Mouse (Mus musculus): ENCODE results near the gene Arhgap6. TPM values are rescaled to one million over a fixed set of nuclear protein-coding genes. Genes with fewer than 3 reads are reported as not detected.

The Arhgap6 gene
- polyA plus RNA-seq, 1 experiment from 2014 or later = 0.82 TPM

GRCm38 (mm10) chrX:169139758-169140157 lies 344.9 kb downstream of the Arhgap6 start:
- Histone ChIP-seq H3K27ac (no peak overlapping the region), H3K9ac (replicated peaks) (no peak overlapping the region), H3K9me3 (no peaks in the 10 kb centered on the region), H3K27me3 (no peaks in the 10 kb centered on the region; the same call in 1 of the 2 replicates), H3K36me3 (no peaks in the 10 kb centered on the region), H3K4me3 (replicated peaks) (no peak overlapping the region), H3K4me2 (replicated peaks) (no peak overlapping the region), H3K4me1 (replicated peaks) (no peaks in the 10 kb centered on the region)
- WGBS = 87% methylated on average over 7 of the region's 7 CpGs
- no peak for ATAC-seq

DNA sequence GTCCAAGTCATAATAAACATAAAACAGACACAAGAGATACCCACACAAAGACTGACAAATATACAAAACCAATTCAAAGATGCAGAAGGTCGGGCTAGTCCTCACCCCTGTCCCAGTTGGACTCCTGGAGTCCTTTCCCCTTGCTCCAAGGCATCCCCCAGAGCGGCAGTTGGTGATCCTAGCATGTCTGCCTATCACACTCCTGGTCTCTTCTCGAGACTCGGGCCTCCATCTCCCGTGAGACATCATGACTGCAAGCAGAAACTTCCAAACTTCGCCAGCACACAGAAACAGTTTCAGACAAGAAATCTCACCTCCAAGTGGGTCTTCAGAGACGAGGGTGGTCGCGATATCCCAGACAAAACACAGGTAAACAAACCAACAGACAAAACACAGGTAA lies 345.6 kb downstream of the Arhgap6 start:
- Histone ChIP-seq H3K4me3 (replicated peaks) (no peak overlapping the region), H3K27ac (no peak overlapping the region), H3K9me3 (no peaks in the 10 kb centered on the region), H3K4me1 (replicated peaks) (no peaks in the 10 kb centered on the region), H3K27me3 (no peaks in the 10 kb centered on the region; the same call in 1 of the 2 replicates), H3K9ac (replicated peaks) (no peak overlapping the region), H3K4me2 (replicated peaks) (no peak overlapping the region), H3K36me3 (no peaks in the 10 kb centered on the region)
- ATAC-seq = no peak
- 90% methylated on average over 9 of the region's 9 CpGs for WGBS

GRCm38 (mm10) chrX:169153805-169154204 lies 358.9 kb downstream of the Arhgap6 start:
- no peaks in the 10 kb centered on the region for H3K36me3 ChIP-seq
- no peak overlapping the region for H3K4me2 ChIP-seq (replicated peaks)
- H3K27me3 ChIP-seq = peaks cover 6% of the 10 kb centered on the region; the same call in 1 of the 2 replicates
- no peak for ATAC-seq
- no peak overlapping the region for H3K27ac ChIP-seq
- no peak overlapping the region for H3K4me3 ChIP-seq (replicated peaks)
- H3K9ac ChIP-seq (replicated peaks) = no peak overlapping the region
- no peaks in the 10 kb centered on the region for H3K4me1 ChIP-seq (replicated peaks)
- no peaks in the 10 kb centered on the region for H3K9me3 ChIP-seq

GRCm38 (mm10) chrX:169158385-169158784 lies 363.5 kb downstream of the Arhgap6 start:
- H3K4me2 ChIP-seq (replicated peaks) = no peak overlapping the region
- H3K9ac ChIP-seq (replicated peaks) = no peak overlapping the region
- no peak for ATAC-seq
- no peak overlapping the region for H3K27ac ChIP-seq
- no peaks in the 10 kb centered on the region for H3K36me3 ChIP-seq
- WGBS = 87% methylated on average over 6 of the region's 6 CpGs
- no peaks in the 10 kb centered on the region for H3K4me1 ChIP-seq (replicated peaks)
- H3K27me3 ChIP-seq = no peaks in the 10 kb centered on the region; the same call in 1 of the 2 replicates
- no peak overlapping the region for H3K4me3 ChIP-seq (replicated peaks)
- no peaks in the 10 kb centered on the region for H3K9me3 ChIP-seq

DNA sequence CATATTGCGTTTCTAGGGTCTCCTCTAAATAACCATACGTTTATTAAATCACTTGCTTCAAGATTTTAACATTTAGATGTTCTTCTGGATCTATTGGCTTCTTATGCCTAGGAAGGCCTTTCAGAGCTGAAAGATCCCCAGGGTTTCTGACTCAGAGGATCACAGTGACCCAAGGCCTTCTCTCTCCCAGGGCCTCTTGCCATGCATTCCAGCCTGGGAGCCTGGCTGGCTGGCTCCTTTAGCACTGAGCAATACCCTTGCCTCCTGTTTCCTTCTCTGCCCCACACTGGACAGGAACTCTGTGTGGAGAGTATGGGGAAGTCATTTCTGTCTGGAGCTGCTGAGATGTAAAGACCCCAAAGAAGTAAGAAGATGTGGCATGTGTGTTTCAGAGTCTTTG lies 376.1 kb downstream of the Arhgap6 start:
- no peaks in the 10 kb centered on the region for H3K36me3 ChIP-seq
- H3K4me1 ChIP-seq (replicated peaks) = no peaks in the 10 kb centered on the region
- H3K27me3 ChIP-seq = peaks cover 18% of the 10 kb centered on the region; the same call in 1 of the 2 replicates
- no peak overlapping the region for H3K4me2 ChIP-seq (replicated peaks)
- no peak overlapping the region for H3K4me3 ChIP-seq (replicated peaks)
- ATAC-seq = no peak
- H3K9ac ChIP-seq (replicated peaks) = no peak overlapping the region
- no peaks in the 10 kb centered on the region for H3K9me3 ChIP-seq
- H3K27ac ChIP-seq = no peak overlapping the region
- WGBS = 84% methylated on average over 2 of the region's 2 CpGs

- no peaks in the 10 kb centered on the region for H3K4me1 ChIP-seq (replicated peaks)
- no peak overlapping the region for H3K4me2 ChIP-seq (replicated peaks)
- ATAC-seq = no peak
- no peak overlapping the region for H3K4me3 ChIP-seq (replicated peaks)
- H3K9me3 ChIP-seq = no peaks in the 10 kb centered on the region
- no peak overlapping the region for H3K9ac ChIP-seq (replicated peaks)
- H3K27ac ChIP-seq = no peak overlapping the region
- H3K27me3 ChIP-seq = peaks cover 24% of the 10 kb centered on the region; the same call in 1 of the 2 replicates
- no peaks in the 10 kb centered on the region for H3K36me3 ChIP-seq
- 67% methylated on average over 1 of the region's 1 CpGs for WGBS
Measured at GRCm38 (mm10) chrX:169173796-169174195, 378.9 kb downstream of the Arhgap6 start.

- no peaks in the 10 kb centered on the region for H3K9me3 ChIP-seq
- no peak for ATAC-seq
- no peaks in the 10 kb centered on the region for H3K36me3 ChIP-seq
- H3K27me3 ChIP-seq = peaks cover 28% of the 10 kb centered on the region; the same call in 1 of the 2 replicates
- WGBS = 58% methylated on average over 2 of the region's 2 CpGs
- H3K9ac ChIP-seq (replicated peaks) = no peak overlapping the region
- no peaks in the 10 kb centered on the region for H3K4me1 ChIP-seq (replicated peaks)
- no peak overlapping the region for H3K4me3 ChIP-seq (replicated peaks)
- H3K27ac ChIP-seq = no peak overlapping the region
- H3K4me2 ChIP-seq (replicated peaks) = no peak overlapping the region
Measured at GRCm38 (mm10) chrX:169178634-169179033, 383.7 kb downstream of the Arhgap6 start.

DNA sequence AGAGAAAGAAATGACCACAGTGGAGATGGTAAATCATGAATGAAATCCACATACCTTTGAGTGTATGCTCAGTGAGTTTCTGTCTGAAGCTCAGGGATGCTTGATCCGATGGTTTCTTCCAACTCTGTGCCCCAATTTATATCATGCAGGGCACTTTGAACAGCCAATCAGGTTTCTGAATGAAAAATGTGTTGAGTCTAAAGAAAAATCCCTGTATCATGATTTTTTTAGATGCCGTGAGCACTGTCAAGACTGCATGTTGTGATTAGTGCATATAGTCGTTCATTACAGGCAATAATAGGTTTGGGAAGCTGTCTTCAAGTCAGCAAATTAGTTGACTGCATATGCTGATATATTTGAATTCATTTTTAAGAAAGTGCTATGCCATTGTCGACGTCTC lies 392.2 kb downstream of the Arhgap6 start, which contains the start of gene Amelx:
Gene Amelx, minus strand, starts transcription at position 101 of the 400 bp plus-strand sequence.
- no peak for ATAC-seq
- WGBS = 79% methylated on average over 5 of the region's 5 CpGs
- Histone ChIP-seq H3K27me3 (peaks cover 11% of the 10 kb centered on the region; the same call in 1 of the 2 replicates), H3K9ac (replicated peaks) (no peak within 1 kb of the TSS), H3K36me3 (no peaks in the 10 kb centered on the region), H3K4me1 (replicated peaks) (no peaks in the 10 kb centered on the region), H3K4me2 (replicated peaks) (no peak within 1 kb of the TSS), H3K27ac (no peak within 1 kb of the TSS), H3K4me3 (replicated peaks) (no peak within 1 kb of the TSS), H3K9me3 (no peaks in the 10 kb centered on the region)

GRCm38 (mm10) chrX:169210019-169210418 lies 415.1 kb downstream of the Arhgap6 start:
- peaks cover 27% of the 10 kb centered on the region; the same call in 1 of the 2 replicates for H3K27me3 ChIP-seq
- ATAC-seq = no peak
- H3K9ac ChIP-seq (replicated peaks) = no peak overlapping the region
- H3K9me3 ChIP-seq = no peaks in the 10 kb centered on the region
- H3K27ac ChIP-seq = no peak overlapping the region
- no peaks in the 10 kb centered on the region for H3K4me1 ChIP-seq (replicated peaks)
- no peaks in the 10 kb centered on the region for H3K36me3 ChIP-seq
- no peak overlapping the region for H3K4me2 ChIP-seq (replicated peaks)
- no peak overlapping the region for H3K4me3 ChIP-seq (replicated peaks)
- 65% methylated on average over 3 of the region's 3 CpGs for WGBS

DNA sequence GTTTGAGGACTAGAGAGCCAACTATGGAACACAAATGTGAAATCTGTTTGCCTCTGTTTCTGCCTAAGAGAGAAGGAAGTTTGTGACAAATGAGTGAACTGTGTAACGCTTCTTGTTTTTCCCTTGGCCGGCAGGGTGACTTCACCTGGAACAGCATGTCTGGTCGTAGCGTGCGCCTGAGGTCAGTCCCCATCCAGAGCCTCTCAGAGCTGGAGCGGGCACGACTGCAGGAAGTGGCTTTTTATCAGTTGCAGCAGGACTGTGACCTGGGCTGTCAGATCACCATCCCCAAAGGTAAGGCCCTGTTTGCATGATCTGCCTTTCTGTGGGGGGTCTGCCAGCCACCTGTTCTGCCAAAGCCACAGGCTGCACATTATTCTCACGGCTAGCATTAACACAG lies 425.2 kb downstream of the Arhgap6 start:
- Histone ChIP-seq H3K9ac (replicated peaks) (no peak overlapping the region), H3K27me3 (peaks cover 32% of the 10 kb centered on the region; the same call in 1 of the 2 replicates), H3K27ac (no peak overlapping the region), H3K4me3 (replicated peaks) (no peak overlapping the region), H3K36me3 (no peaks in the 10 kb centered on the region), H3K4me1 (replicated peaks) (no peaks in the 10 kb centered on the region), H3K9me3 (no peaks in the 10 kb centered on the region), H3K4me2 (replicated peaks) (no peak overlapping the region)
- WGBS = 84% methylated on average over 8 of the region's 8 CpGs
- ATAC-seq = no peak

- Histone ChIP-seq H3K27me3 (peaks cover 26% of the 10 kb centered on the region; the same call in 1 of the 2 replicates), H3K4me3 (replicated peaks) (no peak overlapping the region), H3K4me1 (replicated peaks) (no peaks in the 10 kb centered on the region), H3K9me3 (no peaks in the 10 kb centered on the region), H3K36me3 (no peaks in the 10 kb centered on the region), H3K4me2 (replicated peaks) (no peak overlapping the region), H3K27ac (no peak overlapping the region), H3K9ac (replicated peaks) (no peak overlapping the region)
- 79% methylated on average over 3 of the region's 3 CpGs for WGBS
- no peak for ATAC-seq
Measured at GRCm38 (mm10) chrX:169222357-169223062, 427.6 kb downstream of the Arhgap6 start.

- H3K36me3 ChIP-seq = no peaks in the 10 kb centered on the region
- 76% methylated on average over 1 of the region's 1 CpGs for WGBS
- no peak for ATAC-seq
- no peaks in the 10 kb centered on the region for H3K4me1 ChIP-seq (replicated peaks)
- H3K9ac ChIP-seq (replicated peaks) = no peak overlapping the region
- H3K9me3 ChIP-seq = no peaks in the 10 kb centered on the region
- no peak overlapping the region for H3K4me2 ChIP-seq (replicated peaks)
- no peak overlapping the region for H3K27ac ChIP-seq
- peaks cover 19% of the 10 kb centered on the region; the same call in 1 of the 2 replicates for H3K27me3 ChIP-seq
- no peak overlapping the region for H3K4me3 ChIP-seq (replicated peaks)
Measured at GRCm38 (mm10) chrX:169255915-169256314, 461.0 kb downstream of the Arhgap6 start.

DNA sequence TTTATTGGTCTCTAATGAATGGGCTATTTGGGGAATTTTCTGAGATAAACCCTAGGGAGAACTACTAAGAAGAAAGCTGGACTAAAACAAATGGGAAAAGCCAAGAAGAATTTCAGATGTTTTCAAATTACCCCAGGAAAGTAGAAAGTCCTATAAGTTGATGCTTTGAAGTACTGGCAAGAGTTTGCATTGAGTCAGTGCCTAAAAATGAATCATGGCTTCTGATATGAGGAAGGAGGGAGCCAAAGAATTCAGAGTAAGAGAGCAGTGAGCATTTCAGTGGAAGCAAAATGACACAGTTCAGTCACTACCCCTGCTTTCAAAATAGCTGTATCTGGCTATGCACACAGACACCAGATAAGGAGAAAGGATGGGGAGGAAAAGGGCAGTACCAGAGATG lies 461.8 kb downstream of the Arhgap6 start:
- Histone ChIP-seq H3K4me1 (replicated peaks) (no peaks in the 10 kb centered on the region), H3K36me3 (no peaks in the 10 kb centered on the region), H3K9me3 (no peaks in the 10 kb centered on the region), H3K27me3 (peaks cover 22% of the 10 kb centered on the region; the same call in 1 of the 2 replicates), H3K4me3 (replicated peaks) (no peak overlapping the region), H3K9ac (replicated peaks) (no peak overlapping the region), H3K27ac (no peak overlapping the region), H3K4me2 (replicated peaks) (no peak overlapping the region)
- ATAC-seq = no peak

Data from midbrain, embryonic 13.5 days (tissue).